Mouse (Mus musculus) testis, adult 2 months (tissue): ENCODE results near the gene Tns3. TPM values are rescaled to one million over a fixed set of nuclear protein-coding genes. Genes with fewer than 3 reads are reported as not detected.

Source experiments
- H3K27ac ChIP-seq: fragments of 200-500 bp; 2 replicates; pipeline ENCODE4 v1.5.1; 2012; ENCODE audit warnings: low read depth, low read length; ENCODE audit not compliant: control insufficient read depth, insufficient read depth
- H3K27me3 ChIP-seq: fragments of 200-500 bp; 2 replicates; pipeline ENCODE4 v1.6.1; 2012; ENCODE audit warnings: mild to moderate bottlenecking, low read length, moderate library complexity; ENCODE audit not compliant: control insufficient read depth, insufficient read depth
- H3K36me3 ChIP-seq: fragments of 200-500 bp; 2 replicates; pipeline ENCODE4 v1.6.1; 2012; ENCODE audit warnings: mild to moderate bottlenecking, low read length; ENCODE audit not compliant: control insufficient read depth, insufficient read depth
- H3K4me1 ChIP-seq: fragments of 200-500 bp; 2 replicates; pipeline ENCODE4 v1.6.1; 2012; ENCODE audit warnings: low read length; ENCODE audit not compliant: control insufficient read depth, insufficient read depth
- H3K4me3 ChIP-seq: fragments of 200-500 bp; 2 replicates; pipeline ENCODE4 v1.5.1; 2012; ENCODE audit warnings: low read depth, mild to moderate bottlenecking, low read length, moderate library complexity, mixed read lengths; ENCODE audit not compliant: control insufficient read depth
- CTCF ChIP-seq: fragments of 200-500 bp; IDR thresholded peaks from 2 replicates; pipeline ENCODE4 v1.5.1; 2012; ENCODE audit warnings: low read depth, mild to moderate bottlenecking, inconsistent platforms, low read length, moderate library complexity; ENCODE audit not compliant: control insufficient read depth, insufficient read depth, insufficient replicate concordance
- POLR2A ChIP-seq: fragments of 200-500 bp; IDR thresholded peaks from 2 replicates; pipeline ENCODE4 v1.6.1; 2012; ENCODE audit warnings: low read depth, mild to moderate bottlenecking, inconsistent platforms, low read length, moderate library complexity; ENCODE audit not compliant: control insufficient read depth
- polyA plus RNA-seq: library from polyadenylated mRNA; depleted of rRNA; stranded (reverse); fragments of >200 nt; gene quantifications from 2 replicates; pipeline ENCODE4 v1.2.3, GENCODE M21; 2012

Tns3 gene
- polyA plus RNA-seq, 1 experiment: 6.6 TPM

- no peak overlapping the region for H3K27ac ChIP-seq
- no peaks in the 10 kb centered on the region for H3K4me1 ChIP-seq
- H3K36me3 ChIP-seq: no peaks in the 10 kb centered on the region
- no peak for TF ChIP-seq CTCF
- TF ChIP-seq POLR2A: no peak
- H3K4me3 ChIP-seq: no peak overlapping the region
- H3K27me3 ChIP-seq: no peaks in the 10 kb centered on the region
These were observed 48.9 kb downstream of the Tns3 start for GRCm38 (mm10) chr11:8615436-8615835.

DNA sequence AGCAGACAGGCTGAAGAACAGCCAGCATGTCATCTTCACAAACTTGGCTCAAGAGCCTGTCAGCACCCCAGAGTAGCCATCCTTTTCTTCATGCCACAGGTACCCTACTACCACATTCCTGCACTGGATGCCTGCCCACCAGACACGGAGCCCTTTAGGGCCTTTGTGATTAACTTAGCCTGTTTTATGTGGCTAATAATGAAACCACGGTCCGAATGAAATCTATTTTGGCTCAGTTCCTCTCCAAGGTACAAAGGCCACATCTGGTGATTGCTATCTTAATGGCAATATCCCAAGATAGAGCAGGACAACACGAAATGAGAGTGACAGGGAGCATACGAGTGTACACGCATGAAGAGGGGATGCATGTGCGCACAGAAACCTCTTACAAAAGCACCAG, 53.9 kb downstream of the Tns3 start:
- no peak overlapping the region for H3K27ac ChIP-seq
- H3K36me3 ChIP-seq: no peaks in the 10 kb centered on the region
- no peaks in the 10 kb centered on the region for H3K4me1 ChIP-seq
- no peaks in the 10 kb centered on the region for H3K27me3 ChIP-seq
- TF ChIP-seq POLR2A: no peak
- no peak for TF ChIP-seq CTCF
- no peak overlapping the region for H3K4me3 ChIP-seq

DNA sequence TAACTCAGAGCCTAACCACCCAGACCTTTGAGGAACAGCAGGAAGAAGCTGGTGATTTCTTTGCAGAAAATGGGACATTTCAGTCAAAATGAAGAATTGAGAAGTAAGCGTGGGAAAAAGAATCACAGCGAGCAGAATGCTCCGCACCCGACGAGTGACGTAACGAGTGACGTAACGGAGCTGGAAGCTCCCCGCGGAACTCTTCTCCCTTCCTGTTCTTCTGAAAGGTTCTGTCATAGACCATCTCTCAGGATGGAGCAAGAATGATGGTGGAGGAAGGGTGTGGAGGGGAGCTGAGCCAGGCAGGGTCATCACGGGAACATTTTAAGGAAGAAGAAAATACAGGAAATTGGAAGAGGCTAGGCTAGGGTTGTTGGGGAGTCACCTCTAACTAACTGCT, 54.5 kb downstream of the Tns3 start:
- H3K4me1 ChIP-seq: no peaks in the 10 kb centered on the region
- H3K36me3 ChIP-seq: no peaks in the 10 kb centered on the region
- no peak for TF ChIP-seq CTCF
- no peak for TF ChIP-seq POLR2A
- no peaks in the 10 kb centered on the region for H3K27me3 ChIP-seq
- no peak overlapping the region for H3K27ac ChIP-seq
- no peak overlapping the region for H3K4me3 ChIP-seq

DNA sequence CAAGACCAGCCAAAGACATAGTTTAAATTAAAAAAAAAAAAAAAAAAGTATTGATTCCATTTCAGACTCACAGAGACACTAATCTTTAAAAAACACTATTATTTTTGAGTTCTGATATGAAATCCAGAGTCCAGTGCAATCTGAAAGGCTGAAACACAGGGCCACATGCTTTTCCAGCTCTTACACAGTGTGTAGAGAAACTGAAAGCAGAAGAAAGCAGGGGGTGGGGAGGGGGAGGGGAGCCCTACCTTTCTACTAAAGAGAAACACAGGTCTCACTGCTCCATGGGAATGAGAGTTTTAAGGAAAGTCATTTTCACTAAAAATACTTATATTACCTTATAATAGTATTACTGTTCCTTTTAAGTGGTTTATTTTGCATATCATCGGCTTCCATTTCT, 57.2 kb downstream of the Tns3 start:
- no peaks in the 10 kb centered on the region for H3K36me3 ChIP-seq

DNA sequence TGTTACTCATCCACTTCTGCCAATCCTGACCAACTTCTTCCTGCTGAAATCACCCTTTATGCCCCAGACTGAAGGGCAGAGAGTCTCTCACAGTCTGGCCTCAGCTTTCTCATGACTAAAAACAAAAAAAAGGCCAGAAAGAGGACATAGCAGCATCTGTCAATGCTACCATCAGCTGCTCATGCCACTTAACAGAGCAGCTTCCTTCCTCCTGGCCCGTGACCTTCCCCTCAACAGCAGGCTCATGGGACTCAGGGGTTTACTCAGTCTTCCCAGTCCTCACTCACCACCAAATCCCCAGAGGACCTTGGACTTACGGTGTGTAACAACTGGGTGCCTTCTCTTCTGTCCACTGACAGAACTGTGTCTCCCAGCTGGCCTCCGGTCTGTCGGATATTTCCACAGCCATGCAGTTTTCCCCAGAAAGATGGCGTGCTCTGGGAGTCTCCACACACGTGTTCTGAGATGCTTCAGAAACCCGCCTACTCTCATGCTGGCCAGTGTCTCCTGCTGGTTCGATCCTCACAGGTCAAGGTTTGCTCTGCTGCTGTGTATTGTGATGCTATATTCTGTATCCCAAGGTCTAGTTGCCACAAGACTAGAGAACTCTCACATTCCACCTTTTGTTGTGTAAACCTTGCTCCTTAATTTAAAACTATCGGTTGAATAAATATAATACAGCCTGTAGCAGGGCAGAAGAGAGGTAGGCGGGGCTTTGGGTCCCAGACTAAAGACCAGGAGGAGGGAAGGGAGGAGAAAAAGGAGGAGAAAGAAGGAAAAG, 59.4 kb downstream of the Tns3 start:
- Histone ChIP-seq H3K36me3 (no peaks in the 10 kb centered on the region), H3K4me3 (no peak overlapping the region), H3K27me3 (no peaks in the 10 kb centered on the region), H3K4me1 (no peaks in the 10 kb centered on the region), H3K27ac (no peak overlapping the region)
- TF ChIP-seq CTCF (no peak), POLR2A (no peak)

More for the DNA sequence above, 57.2 kb downstream of the Tns3 start:
- Histone ChIP-seq H3K27ac (no peak overlapping the region), H3K27me3 (no peaks in the 10 kb centered on the region), H3K4me3 (no peak overlapping the region), H3K4me1 (no peaks in the 10 kb centered on the region)
- TF ChIP-seq CTCF (no peak), POLR2A (no peak)

DNA sequence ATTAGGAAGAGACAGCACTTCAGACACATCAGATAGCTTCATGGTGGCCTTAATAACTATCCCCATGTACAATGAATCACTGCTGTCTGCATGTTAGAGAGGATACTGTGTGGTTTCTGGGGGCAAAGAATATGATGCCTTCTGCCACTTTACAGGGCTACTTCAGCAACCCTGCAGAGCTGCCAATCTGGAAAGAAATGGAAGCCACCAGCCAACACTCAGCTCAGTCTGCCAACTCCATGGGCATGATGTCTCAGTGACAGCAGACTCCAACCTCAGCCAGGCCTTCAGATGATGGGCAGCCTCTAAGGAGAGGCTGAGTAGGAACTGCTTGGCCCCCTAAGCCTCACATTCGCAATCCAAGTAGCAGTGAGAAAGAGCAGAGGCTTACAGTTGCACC, 61.7 kb downstream of the Tns3 start:
- no peak for TF ChIP-seq CTCF
- no peak for TF ChIP-seq POLR2A
- Histone ChIP-seq H3K27ac (no peak overlapping the region), H3K4me1 (no peaks in the 10 kb centered on the region), H3K4me3 (no peak overlapping the region), H3K36me3 (no peaks in the 10 kb centered on the region), H3K27me3 (no peaks in the 10 kb centered on the region)

- TF ChIP-seq POLR2A: no peak
- no peak for TF ChIP-seq CTCF
- H3K4me3 ChIP-seq: no peak overlapping the region
- H3K27me3 ChIP-seq: no peaks in the 10 kb centered on the region
- no peaks in the 10 kb centered on the region for H3K4me1 ChIP-seq
- no peak overlapping the region for H3K27ac ChIP-seq
- no peaks in the 10 kb centered on the region for H3K36me3 ChIP-seq
These were observed 62.9 kb downstream of the Tns3 start for GRCm38 (mm10) chr11:8601411-8601821.

DNA sequence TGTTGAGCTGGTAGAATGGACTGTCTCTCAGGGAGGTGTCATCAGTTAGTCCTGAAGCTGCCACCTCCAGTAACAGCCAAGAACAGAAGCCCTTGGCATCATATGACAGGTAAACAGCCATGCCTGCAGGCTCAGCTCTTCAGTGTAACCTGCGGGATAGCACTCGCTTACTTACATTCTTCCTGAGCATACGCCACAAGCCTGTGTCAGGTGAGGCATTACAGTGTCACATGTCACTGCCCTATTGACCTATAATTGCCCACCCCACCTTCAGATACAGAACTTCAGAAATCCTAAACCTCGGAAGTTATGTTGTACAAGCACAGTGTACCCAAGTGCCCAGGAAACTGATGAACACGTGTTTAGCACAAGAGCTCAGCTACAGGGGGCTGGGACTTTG, 68.7 kb downstream of the Tns3 start:
- Histone ChIP-seq H3K4me3 (no peak overlapping the region), H3K27me3 (no peaks in the 10 kb centered on the region), H3K36me3 (no peaks in the 10 kb centered on the region), H3K27ac (no peak overlapping the region), H3K4me1 (no peaks in the 10 kb centered on the region)
- no peak for TF ChIP-seq POLR2A
- no peak for TF ChIP-seq CTCF
